Mouse (Mus musculus) ES-Bruce4 (cell line): ENCODE measurements around the gene Rai2. TPM values are rescaled to one million over a fixed set of nuclear protein-coding genes. Genes with fewer than 3 reads are reported as not detected.

ENCODE experiments used
- H3K27ac ChIP-seq: 2 replicates; pipeline ENCODE4 v1.5.1; 2012; ENCODE audit warnings: low read length, inconsistent platforms; ENCODE audit not compliant: insufficient read depth
- H3K27me3 ChIP-seq: 2 replicates; pipeline ENCODE4 v1.6.1; 2012; ENCODE audit warnings: mild to moderate bottlenecking, low read length, inconsistent platforms; ENCODE audit not compliant: control insufficient read depth, poor library complexity, insufficient read depth, severe bottlenecking
- H3K36me3 ChIP-seq: 2 replicates; pipeline ENCODE4 v1.6.1; 2012; ENCODE audit warnings: inconsistent platforms, mild to moderate bottlenecking, low read length, moderate library complexity; ENCODE audit not compliant: control insufficient read depth, poor library complexity, insufficient read depth, severe bottlenecking
- H3K4me1 ChIP-seq: one replicate; pipeline ENCODE4 v1.8.1; 2011; ENCODE audit warnings: low read length; ENCODE audit not compliant: control insufficient read depth, insufficient read depth
- H3K4me3 ChIP-seq: 2 replicates; pipeline ENCODE4 v1.5.1; 2011; ENCODE audit warnings: low read depth, mild to moderate bottlenecking, low read length
- H3K9ac ChIP-seq: 2 replicates; pipeline ENCODE4 v1.6.1; 2012; ENCODE audit warnings: low read depth, mild to moderate bottlenecking, inconsistent platforms; ENCODE audit not compliant: poor library complexity, severe bottlenecking
- H3K9me3 ChIP-seq: replicated peaks from 2 replicates; pipeline ENCODE4 v1.6.1; 2012; ENCODE audit warnings: mild to moderate bottlenecking, low read length, inconsistent platforms; ENCODE audit not compliant: control insufficient read depth, poor library complexity, insufficient read depth, severe bottlenecking
- CTCF ChIP-seq: IDR thresholded peaks from one replicate; pipeline ENCODE4 v1.8.1; 2011; ENCODE audit warnings: low read depth, low read length
- EP300 ChIP-seq: IDR thresholded peaks from 2 replicates; pipeline ENCODE4 v1.6.1; 2011; ENCODE audit warnings: low read depth, low read length; ENCODE audit not compliant: insufficient read depth
- POLR2A ChIP-seq: IDR thresholded peaks from one replicate; pipeline ENCODE4 v1.8.1; 2011; ENCODE audit warnings: low read length; ENCODE audit not compliant: insufficient read depth
- polyA plus RNA-seq: library from polyadenylated mRNA; stranded (reverse); fragments of >200 nt; gene quantifications from 2 replicates; pipeline ENCODE4 v1.2.4, GENCODE M21; 2011; ENCODE audit warnings: low read depth; ENCODE audit not compliant: missing spikeins, insufficient read depth, insufficient read length

The Rai2 gene
- polyA plus RNA-seq, 1 experiment, result not detected

GRCm38 (mm10) chrX:161723391-161723808 is 6.5 kb downstream of the Rai2 start:
- H3K4me3 ChIP-seq, result no peak overlapping the region
- H3K9ac ChIP-seq, result no peak overlapping the region
- H3K4me1 ChIP-seq, result no peaks in the 10 kb centered on the region
- no peaks in the 10 kb centered on the region for H3K36me3 ChIP-seq
- H3K27ac ChIP-seq, result no peak overlapping the region
- no peaks in the 10 kb centered on the region for H3K9me3 ChIP-seq
- TF ChIP-seq POLR2A, result no peak
- no peak for TF ChIP-seq CTCF
- TF ChIP-seq EP300, result no peak
- no peaks in the 10 kb centered on the region for H3K27me3 ChIP-seq

DNA sequence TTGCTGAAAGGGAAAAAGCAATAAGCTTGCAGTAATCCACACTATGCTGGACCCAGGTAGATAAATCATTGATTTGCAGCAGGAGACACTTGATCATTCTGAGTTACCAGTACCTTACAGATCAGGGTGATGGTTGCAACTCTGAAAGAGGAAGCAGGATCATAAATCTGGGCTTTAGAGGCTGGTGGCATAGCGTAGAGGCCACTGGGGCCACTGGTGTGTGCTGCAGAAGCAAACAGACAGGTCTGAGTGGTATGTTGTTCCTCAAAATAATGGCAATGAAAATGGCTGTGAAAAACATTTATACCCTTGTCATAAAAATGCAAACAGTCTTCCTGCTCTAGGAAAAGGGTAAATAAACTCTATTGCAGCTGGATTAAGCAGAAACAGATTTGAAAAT is 9.4 kb downstream of the Rai2 start:
- no peak overlapping the region for H3K9ac ChIP-seq
- no peak overlapping the region for H3K27ac ChIP-seq
- H3K27me3 ChIP-seq, result no peaks in the 10 kb centered on the region
- H3K4me3 ChIP-seq, result no peak overlapping the region
- no peaks in the 10 kb centered on the region for H3K36me3 ChIP-seq
- H3K4me1 ChIP-seq, result no peaks in the 10 kb centered on the region
- TF ChIP-seq CTCF, result no peak
- no peak for TF ChIP-seq POLR2A
- TF ChIP-seq EP300, result no peak
- no peaks in the 10 kb centered on the region for H3K9me3 ChIP-seq

DNA sequence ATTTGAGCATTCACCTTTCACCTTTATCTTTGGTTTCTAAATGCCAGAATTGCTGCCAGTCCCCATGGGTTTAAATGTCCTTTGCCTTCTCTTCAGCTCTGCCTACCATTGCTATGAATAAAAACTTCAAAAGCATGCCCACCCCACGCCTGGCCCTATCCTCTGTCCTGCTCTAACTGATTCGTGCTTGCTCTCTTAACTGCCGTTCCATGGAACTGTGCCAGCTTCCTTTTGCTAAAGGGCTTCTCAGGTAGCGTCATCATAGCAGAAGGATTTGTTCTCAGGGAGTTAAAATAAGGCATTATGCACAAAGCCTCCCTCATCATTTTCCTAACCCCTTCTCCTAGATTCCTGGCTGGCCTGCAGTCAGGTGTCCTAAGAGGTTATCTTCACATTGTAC is 11.6 kb downstream of the Rai2 start:
- H3K27me3 ChIP-seq, result no peaks in the 10 kb centered on the region
- TF ChIP-seq CTCF (no peak), EP300 (no peak), POLR2A (no peak)

DNA sequence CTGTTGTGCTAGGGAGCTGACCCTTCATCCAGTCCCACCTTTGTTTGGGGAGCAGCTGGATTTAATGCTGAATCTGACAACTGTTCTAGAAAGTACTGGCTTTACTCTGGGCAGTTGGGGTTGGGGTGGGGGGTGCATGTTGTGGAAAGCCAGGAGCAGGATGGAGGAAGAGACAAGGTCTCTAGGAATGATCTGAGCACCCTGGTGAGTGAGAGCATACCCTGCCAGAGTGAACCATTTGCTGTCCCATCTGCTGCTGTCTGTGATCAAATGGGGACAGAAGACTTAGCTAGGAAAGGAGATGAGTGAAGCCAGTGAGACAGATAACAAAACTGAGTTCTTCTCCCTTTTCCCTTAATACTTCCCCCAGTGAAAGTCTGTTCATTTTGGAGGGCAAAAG is 13.2 kb downstream of the Rai2 start:
- no peaks in the 10 kb centered on the region for H3K4me1 ChIP-seq
- H3K9ac ChIP-seq, result no peak overlapping the region
- no peaks in the 10 kb centered on the region for H3K36me3 ChIP-seq
- no peak overlapping the region for H3K4me3 ChIP-seq
- no peaks in the 10 kb centered on the region for H3K9me3 ChIP-seq
- TF ChIP-seq POLR2A (no peak), EP300 (no peak), CTCF (no peak)
- H3K27ac ChIP-seq, result no peak overlapping the region
- no peaks in the 10 kb centered on the region for H3K27me3 ChIP-seq

More for the DNA sequence above, 11.6 kb downstream of the Rai2 start:
- Histone ChIP-seq H3K27ac (no peak overlapping the region), H3K9ac (no peak overlapping the region), H3K4me1 (no peaks in the 10 kb centered on the region), H3K36me3 (no peaks in the 10 kb centered on the region), H3K4me3 (no peak overlapping the region), H3K9me3 (no peaks in the 10 kb centered on the region)

GRCm38 (mm10) chrX:161731859-161732258 is 15.0 kb downstream of the Rai2 start:
- no peak overlapping the region for H3K27ac ChIP-seq
- no peaks in the 10 kb centered on the region for H3K9me3 ChIP-seq
- TF ChIP-seq EP300 (no peak), CTCF (no peak), POLR2A (no peak)
- no peaks in the 10 kb centered on the region for H3K4me1 ChIP-seq
- no peaks in the 10 kb centered on the region for H3K36me3 ChIP-seq
- no peak overlapping the region for H3K9ac ChIP-seq
- no peaks in the 10 kb centered on the region for H3K27me3 ChIP-seq
- H3K4me3 ChIP-seq, result no peak overlapping the region

GRCm38 (mm10) chrX:161733581-161734309 is 16.9 kb downstream of the Rai2 start:
- H3K36me3 ChIP-seq, result no peaks in the 10 kb centered on the region
- no peak overlapping the region for H3K27ac ChIP-seq
- no peak overlapping the region for H3K9ac ChIP-seq
- no peak overlapping the region for H3K4me3 ChIP-seq
- H3K4me1 ChIP-seq, result no peaks in the 10 kb centered on the region
- TF ChIP-seq POLR2A, result no peak
- TF ChIP-seq EP300, result no peak
- no peak for TF ChIP-seq CTCF
- no peaks in the 10 kb centered on the region for H3K9me3 ChIP-seq
- no peaks in the 10 kb centered on the region for H3K27me3 ChIP-seq
